Mouse (Mus musculus) urinary bladder, postnatal 0 days (tissue): ENCODE results near the gene Krtap21-1. TPM values are rescaled to one million over a fixed set of nuclear protein-coding genes. Genes with fewer than 3 reads are reported as not detected.

Experiments
- polyA plus RNA-seq: library from polyadenylated mRNA; unstranded; fragments of >200 nt; fragmentation: Nextera tagmentation; extraction: Ambion mirVana; gene quantifications from 2 replicates; pipeline ENCODE4 v1.2.1, GENCODE M21; 2015

Gene Krtap21-1
- not detected in 2 replicates for polyA plus RNA-seq

DNA sequence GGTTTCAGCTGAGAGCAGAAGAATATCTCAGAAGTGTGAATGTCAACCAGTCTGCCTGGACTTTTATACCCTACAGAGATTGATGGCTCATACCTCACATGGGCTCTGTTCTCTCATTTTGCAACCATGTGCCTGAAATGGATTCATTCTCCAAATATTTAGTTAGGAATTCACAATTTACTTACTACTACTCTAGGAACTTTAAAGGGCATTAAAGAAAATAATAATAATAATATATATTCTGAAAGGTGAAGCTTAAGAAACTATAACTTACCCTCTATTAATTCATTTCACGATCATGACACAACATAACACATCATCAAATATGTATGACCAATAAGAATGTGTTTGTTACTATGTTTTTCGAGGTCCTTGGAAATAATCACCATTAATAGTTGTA lies at the start of gene Krtap21-1:
TSS of gene Krtap21-1 (minus strand) at position 101 of the 400 bp plus-strand sequence.

DNA sequence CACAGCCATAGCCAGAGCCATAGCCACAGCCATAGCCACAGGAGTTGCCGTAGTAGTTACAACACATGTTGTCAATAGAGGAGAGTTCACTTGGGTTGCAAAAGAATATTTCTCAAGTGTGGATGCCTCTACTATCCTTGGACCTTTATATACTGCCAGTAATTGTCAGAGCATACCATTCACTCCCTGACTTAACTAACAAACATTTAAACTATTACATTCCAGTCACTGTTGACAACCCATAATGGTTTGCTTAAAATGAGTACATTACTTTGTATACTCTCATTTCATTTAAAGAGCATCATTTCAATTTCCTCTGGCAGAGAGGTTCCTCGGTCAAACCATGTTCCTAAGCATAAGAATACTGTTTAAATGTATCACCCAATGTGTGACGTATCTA lies 16.3 kb upstream of the Krtap21-1 start, which contains the start of gene Krtap6-2:
TSS of gene Krtap6-2 (minus strand) at position 101 of the 400 bp plus-strand sequence.

Other genes starting within 250 kb of the Krtap21-1 start
- not detected in 2 replicates for gene Gm9789, start 245.9 kb downstream of the Krtap21-1 start, polyA plus RNA-seq
- gene Gm7735, start 234.4 kb downstream of the Krtap21-1 start, polyA plus RNA-seq: not detected in 2 replicates
- not detected in 2 replicates for gene 1110057P08Rik, start 229.1 kb downstream of the Krtap21-1 start, polyA plus RNA-seq
- gene Krtap20-2, start 198.0 kb downstream of the Krtap21-1 start, polyA plus RNA-seq: not detected in 2 replicates
- gene Krtap6-2, start 16.2 kb upstream of the Krtap21-1 start, polyA plus RNA-seq: not detected in 2 replicates
- gene Krtap8-1, start 84.1 kb upstream of the Krtap21-1 start, polyA plus RNA-seq: not detected in 2 replicates
- not detected in 2 replicates for gene Krtap7-1, start 104.5 kb upstream of the Krtap21-1 start, polyA plus RNA-seq
- gene Krtap11-1, start 167.3 kb upstream of the Krtap21-1 start, polyA plus RNA-seq: not detected in 2 replicates